Mouse (Mus musculus): ENCODE data around the gene Tesc. TPM values are rescaled to one million over a fixed set of nuclear protein-coding genes. Genes with fewer than 3 reads are reported as not detected.

Tesc gene
- polyA plus RNA-seq (2012; rRNA removed) (0.58 and 0.73 TPM in 2 replicates), polyA plus RNA-seq (2014; fragmentation: Nextera tagmentation; extraction: Ambion mirVana) (0.77 and 1.2 TPM in 2 replicates)

GRCm38 (mm10) chr5:118027698-118028190, at the start of gene Tesc:
Gene Tesc, plus strand, starts transcription at chr5:118027743.
- peaks cover 42% of the 10 kb centered on the region for H3K27me3 ChIP-seq (ENCODE audit: control insufficient read depth, insufficient read depth, low read length)
- TF ChIP-seq CTCF (IDR thresholded peaks at IDR 0.05; ENCODE audit: low read depth) = no peak
- TF ChIP-seq EP300 (IDR thresholded peaks at IDR 0.05; ENCODE audit: low read depth) = no peak

DNA sequence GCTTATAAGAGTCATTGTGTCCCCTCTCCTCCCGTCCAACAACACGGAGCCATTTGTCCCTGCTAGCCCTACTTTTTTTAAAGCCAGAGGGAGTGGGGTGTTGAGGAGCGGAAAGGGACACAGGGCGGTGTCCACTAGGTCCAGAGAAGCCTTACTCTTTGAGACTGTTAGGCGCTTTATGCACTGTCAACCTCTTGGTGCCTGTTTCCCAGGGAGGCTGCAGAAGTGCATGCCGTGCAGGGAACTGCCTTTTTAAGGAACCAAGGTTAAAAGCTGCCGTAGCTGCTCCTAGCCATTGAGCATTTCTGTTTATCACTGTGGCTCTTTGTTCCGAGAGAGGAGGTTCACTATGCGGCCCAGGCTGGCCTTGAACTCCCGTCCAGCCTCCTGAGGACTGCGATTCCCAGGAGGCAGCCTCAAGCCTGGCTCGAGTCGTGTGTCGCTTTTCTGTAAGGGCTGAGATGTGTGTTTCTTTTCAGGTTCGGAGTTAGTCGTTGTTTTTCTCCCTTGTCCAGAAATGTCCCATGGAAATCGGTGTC, 49.3 kb upstream of the Tesc start:
- H3K4me3 ChIP-seq (ENCODE audit: insufficient read depth in 1 of 2, low read depth in 2 of 2, low read length in 2 of 2) = peak overlapping the region; percentile 41 to 76; a peak in 3 of 4 replicates
- H3K9me3 ChIP-seq (ENCODE audit: control insufficient read depth, low read length) = no peaks in the 10 kb centered on the region
- TF ChIP-seq CTCF (IDR thresholded peaks at IDR 0.05; ENCODE audit: low read depth) = no peak
- no peak for TF ChIP-seq EP300 (IDR thresholded peaks at IDR 0.05; ENCODE audit: low read depth)
- DNase-seq (ENCODE audit: low read depth in 3 of 3, low spot score in 3 of 3) = no peak
- ATAC-seq (ENCODE audit: insufficient read depth) = no peak
- no peak overlapping the region for H3K27ac ChIP-seq
- H3K4me1 ChIP-seq (replicated peaks; ENCODE audit: control insufficient read depth in 2 of 2, insufficient read depth in 2 of 2, low read length in 1 of 2) = peaks cover 0 to 11% of the 10 kb centered on the region in 2 experiments; a peak in 1 of 4 replicates
- H3K4me2 ChIP-seq (ENCODE audit: low read depth) = peak overlapping the region; percentile 81
- 65% methylated on average over 17 of the region's 17 CpGs for WGBS (ENCODE audit: insufficient replicate concordance)
- no peaks in the 10 kb centered on the region for H3K27me3 ChIP-seq (ENCODE audit: control insufficient read depth, insufficient read depth, low read length)
- peaks cover 2% of the 10 kb centered on the region; the same call in 1 of the 2 replicates for H3K36me3 ChIP-seq (replicated peaks; ENCODE audit: control insufficient read depth, insufficient read depth, low read depth)
- H3K9ac ChIP-seq (replicated peaks) = no peak overlapping the region

More at GRCm38 (mm10) chr5:118027698-118028190, at the start of gene Tesc:
- Histone ChIP-seq H3K36me3 (replicated peaks; ENCODE audit: control insufficient read depth, insufficient read depth, low read depth) (no peaks in the 10 kb centered on the region), H3K9ac (replicated peaks) (no peak within 1 kb of the TSS), H3K9me3 (ENCODE audit: control insufficient read depth, low read length) (no peaks in the 10 kb centered on the region), H3K4me2 (ENCODE audit: low read depth) (peak within 1 kb of the TSS; percentile 63), H3K4me1 (replicated peaks; ENCODE audit: control insufficient read depth in 2 of 2, insufficient read depth in 2 of 2, low read length in 1 of 2) (no peaks in the 10 kb centered on the region), H3K4me3 (ENCODE audit: insufficient read depth in 1 of 2, low read depth in 2 of 2, low read length in 2 of 2) (peak within 1 kb of the TSS; percentile 13 to 48; a peak in 3 of 4 replicates), H3K27ac (no peak within 1 kb of the TSS)
- no peak for ATAC-seq (ENCODE audit: insufficient read depth)
- no peak for DNase-seq (ENCODE audit: low read depth in 3 of 3, low spot score in 3 of 3)
- WGBS (ENCODE audit: insufficient replicate concordance) = 2% methylated on average over 56 of the region's 63 CpGs

DNA sequence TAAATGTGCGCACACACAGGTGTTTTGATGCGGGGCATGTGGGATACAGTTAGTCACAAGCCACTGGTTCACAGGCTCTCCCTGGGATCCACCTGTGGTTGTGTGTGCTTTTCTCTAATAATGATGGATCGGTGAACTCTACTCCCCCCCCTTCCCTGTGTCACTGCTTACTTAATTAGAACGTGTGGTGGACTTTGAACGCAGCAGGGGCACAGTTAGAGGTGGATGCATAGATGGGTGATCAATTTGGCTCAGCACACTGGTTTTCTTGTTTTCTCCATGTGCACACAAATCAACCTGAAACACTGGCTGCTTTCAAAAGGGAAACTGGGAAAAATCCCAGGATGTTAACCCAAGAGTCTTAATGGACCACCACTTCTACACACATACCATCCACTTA, 48.5 kb upstream of the Tesc start:
- TF ChIP-seq CTCF (IDR thresholded peaks at IDR 0.05; ENCODE audit: low read depth) = no peak
- no peak for TF ChIP-seq EP300 (IDR thresholded peaks at IDR 0.05; ENCODE audit: low read depth)
- peak overlapping the region; percentile 81 for H3K4me2 ChIP-seq (ENCODE audit: low read depth)
- 71% methylated on average over 5 of the region's 5 CpGs for WGBS (ENCODE audit: insufficient replicate concordance)

GRCm38 (mm10) chr5:117980921-117981320, 46.6 kb upstream of the Tesc start:
- Histone ChIP-seq H3K4me3 (ENCODE audit: insufficient read depth in 1 of 2, low read depth in 2 of 2, low read length in 2 of 2) (no peak overlapping the region), H3K4me1 (replicated peaks; ENCODE audit: control insufficient read depth in 2 of 2, insufficient read depth in 2 of 2, low read length in 1 of 2) (peaks cover 0 to 11% of the 10 kb centered on the region in 2 experiments; a peak in 2 of 4 replicates), H3K9ac (replicated peaks) (no peak overlapping the region), H3K9me3 (ENCODE audit: control insufficient read depth, low read length) (no peaks in the 10 kb centered on the region), H3K27me3 (ENCODE audit: control insufficient read depth, insufficient read depth, low read length) (no peaks in the 10 kb centered on the region), H3K36me3 (replicated peaks; ENCODE audit: control insufficient read depth, insufficient read depth, low read depth) (peaks cover 2% of the 10 kb centered on the region; the same call in 1 of the 2 replicates), H3K27ac (no peak overlapping the region), H3K4me2 (ENCODE audit: low read depth) (no peak overlapping the region)
- 73% methylated on average over 8 of the region's 8 CpGs for WGBS (ENCODE audit: insufficient replicate concordance)
- no peak for TF ChIP-seq EP300 (IDR thresholded peaks at IDR 0.05; ENCODE audit: low read depth)
- TF ChIP-seq CTCF (IDR thresholded peaks at IDR 0.05; ENCODE audit: low read depth) = no peak
- no peak for ATAC-seq (ENCODE audit: insufficient read depth)
- DNase-seq (ENCODE audit: low read depth in 3 of 3, low spot score in 3 of 3) = peak in 1 of 3 experiments; percentile 29

More for the DNA sequence above, 48.5 kb upstream of the Tesc start:
- DNase-seq (ENCODE audit: low read depth in 3 of 3, low spot score in 3 of 3) = no peak
- Histone ChIP-seq H3K9me3 (ENCODE audit: control insufficient read depth, low read length) (no peaks in the 10 kb centered on the region), H3K4me3 (ENCODE audit: insufficient read depth in 1 of 2, low read depth in 2 of 2, low read length in 2 of 2) (no peak overlapping the region), H3K9ac (replicated peaks) (no peak overlapping the region), H3K27me3 (ENCODE audit: control insufficient read depth, insufficient read depth, low read length) (no peaks in the 10 kb centered on the region), H3K27ac (no peak overlapping the region), H3K4me1 (replicated peaks; ENCODE audit: control insufficient read depth in 2 of 2, insufficient read depth in 2 of 2, low read length in 1 of 2) (peaks cover 0 to 11% of the 10 kb centered on the region in 2 experiments; a peak in 1 of 4 replicates), H3K36me3 (replicated peaks; ENCODE audit: control insufficient read depth, insufficient read depth, low read depth) (peaks cover 2% of the 10 kb centered on the region; the same call in 1 of the 2 replicates)
- ATAC-seq (ENCODE audit: insufficient read depth) = no peak

- TF ChIP-seq EP300 (IDR thresholded peaks at IDR 0.05; ENCODE audit: low read depth) (no peak), CTCF (IDR thresholded peaks at IDR 0.05; ENCODE audit: low read depth) (no peak)
- Histone ChIP-seq H3K36me3 (replicated peaks; ENCODE audit: control insufficient read depth, insufficient read depth, low read depth) (peaks cover 2% of the 10 kb centered on the region; the same call in 1 of the 2 replicates), H3K9ac (replicated peaks) (no peak overlapping the region), H3K4me3 (ENCODE audit: insufficient read depth in 1 of 2, low read depth in 2 of 2, low read length in 2 of 2) (no peak overlapping the region), H3K4me1 (replicated peaks; ENCODE audit: control insufficient read depth in 2 of 2, insufficient read depth in 2 of 2, low read length in 1 of 2) (peaks cover 0 to 9% of the 10 kb centered on the region in 2 experiments; a peak in 2 of 4 replicates), H3K27ac (no peak overlapping the region), H3K27me3 (ENCODE audit: control insufficient read depth, insufficient read depth, low read length) (no peaks in the 10 kb centered on the region), H3K9me3 (ENCODE audit: control insufficient read depth, low read length) (no peaks in the 10 kb centered on the region), H3K4me2 (ENCODE audit: low read depth) (no peak overlapping the region)
- DNase-seq (ENCODE audit: low read depth in 3 of 3, low spot score in 3 of 3) (no peak), ATAC-seq (ENCODE audit: insufficient read depth) (no peak)
- WGBS (ENCODE audit: insufficient replicate concordance) = 55% methylated on average over 5 of the region's 5 CpGs
Measured at GRCm38 (mm10) chr5:117981943-117982342, 45.6 kb upstream of the Tesc start.

All from liver, embryonic 14.5 days (tissue).